Mouse (Mus musculus) embryonic facial prominence, embryonic 15.5 days (tissue): ENCODE results near the gene Ddx56. TPM values are rescaled to one million over a fixed set of nuclear protein-coding genes. Genes with fewer than 3 reads are reported as not detected.
A peak's percentile ranks its signal among the peaks of the same experiment; 100 is the strongest.
"Not testable (repeated sequence)": the region's sequence is repeated elsewhere in the genome, so short reads cannot be mapped to it uniquely, and the experiment has no call there.

Experiments
- ATAC-seq: fragments of 200-750 bp; cut with Nextera tagmentation; 2 replicates; pipeline ENCODE4 v1.8.0; 2017; ENCODE audit warnings: low read depth, moderate TSS enrichment; ENCODE audit not compliant: insufficient number of reproducible peaks, low FRiP score, low TSS enrichment
- H3K27ac ChIP-seq: fragments of 300-500 bp; sonication (generic); replicated peaks from 2 replicates; pipeline ENCODE4 v1.5.1; 2015; ENCODE audit warnings: mild to moderate bottlenecking, inconsistent platforms
- H3K27me3 ChIP-seq: fragments of 300-500 bp; sonication (generic); 2 replicates; pipeline ENCODE4 v1.6.1; 2015; ENCODE audit warnings: inconsistent platforms
- H3K36me3 ChIP-seq: fragments of 300-500 bp; sonication (generic); 2 replicates; pipeline ENCODE4 v1.6.1; 2015; ENCODE audit warnings: mild to moderate bottlenecking, inconsistent platforms
- H3K4me1 ChIP-seq: fragments of 300-500 bp; sonication (generic); 2 replicates; pipeline ENCODE4 v1.6.1; 2015; ENCODE audit warnings: inconsistent platforms
- H3K4me2 ChIP-seq: fragments of 300-500 bp; sonication (generic); replicated peaks from 2 replicates; pipeline ENCODE4 v1.6.1; 2015; ENCODE audit warnings: mild to moderate bottlenecking, inconsistent platforms
- H3K4me3 ChIP-seq: fragments of 300-500 bp; sonication (generic); replicated peaks from 2 replicates; pipeline ENCODE4 v1.5.1; 2015; ENCODE audit warnings: mild to moderate bottlenecking, inconsistent platforms
- H3K9ac ChIP-seq: fragments of 300-500 bp; sonication (generic); 2 replicates; pipeline ENCODE4 v1.6.1; 2015; ENCODE audit warnings: inconsistent platforms
- H3K9me3 ChIP-seq: fragments of 300-500 bp; sonication (generic); replicated peaks from 2 replicates; pipeline ENCODE4 v1.6.1; 2016; ENCODE audit warnings: inconsistent platforms
- WGBS: fragments of 180-500 bp; shearing (Covaris S2); methylation state at CpG from one replicate; pipeline ENCODE4 v1.1.7; 2015; 5-methylcytosine and 5-hydroxymethylcytosine counted together
- polyA plus RNA-seq: library from polyadenylated mRNA; unstranded; fragments of >200 nt; fragmentation: Nextera tagmentation; extraction: Ambion mirVana; gene quantifications from 2 replicates; pipeline ENCODE4 v1.2.1, GENCODE M21; 2015

Gene Ddx56
- polyA plus RNA-seq, 1 experiment from 2014 or later, result 86.9 TPM

DNA sequence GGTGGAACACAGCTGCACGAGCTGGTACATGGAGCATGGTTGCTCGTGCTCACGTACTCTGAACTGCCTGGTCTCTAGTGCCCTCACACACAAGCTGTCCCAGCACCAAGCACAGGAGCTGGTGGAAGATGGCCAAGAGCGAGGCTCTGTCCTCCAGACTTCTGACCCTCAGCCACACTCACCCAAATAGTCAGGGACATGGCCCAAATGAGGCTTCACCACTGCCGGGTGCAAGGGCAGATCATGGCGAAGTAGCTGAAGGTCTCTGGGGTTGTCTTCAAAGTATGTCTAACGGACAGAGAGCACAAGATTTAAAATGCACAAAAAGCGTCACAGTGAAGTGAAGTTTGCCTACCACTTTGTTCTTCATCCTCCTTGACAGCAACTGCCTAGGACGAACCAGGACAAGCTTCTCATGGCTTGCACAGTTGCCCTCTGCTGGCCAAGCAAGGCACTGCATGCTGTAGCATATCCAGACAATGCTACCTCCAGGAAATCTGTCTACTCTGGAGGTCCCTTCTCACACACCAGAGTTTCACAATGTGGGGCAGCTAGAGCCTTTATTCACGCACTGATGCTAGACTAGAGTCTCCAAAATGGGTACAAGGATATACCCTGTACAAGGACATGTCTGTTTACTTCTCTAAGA is 6.0 kb downstream of the Ddx56 start:
- H3K4me3 ChIP-seq, result no peak overlapping the region
- H3K27ac ChIP-seq, result no peak overlapping the region
- no peaks in the 10 kb centered on the region for H3K9me3 ChIP-seq
- ATAC-seq, result no peak
- whole genome bisulfite sequencing, result 77% methylated on average over 10 of the region's 10 CpGs
- H3K36me3 ChIP-seq, result peaks cover 90% of the 10 kb centered on the region
- H3K27me3 ChIP-seq, result no peaks in the 10 kb centered on the region
- peaks cover 7% of the 10 kb centered on the region for H3K4me1 ChIP-seq
- H3K4me2 ChIP-seq, result no peak overlapping the region
- H3K9ac ChIP-seq, result no peak overlapping the region

DNA sequence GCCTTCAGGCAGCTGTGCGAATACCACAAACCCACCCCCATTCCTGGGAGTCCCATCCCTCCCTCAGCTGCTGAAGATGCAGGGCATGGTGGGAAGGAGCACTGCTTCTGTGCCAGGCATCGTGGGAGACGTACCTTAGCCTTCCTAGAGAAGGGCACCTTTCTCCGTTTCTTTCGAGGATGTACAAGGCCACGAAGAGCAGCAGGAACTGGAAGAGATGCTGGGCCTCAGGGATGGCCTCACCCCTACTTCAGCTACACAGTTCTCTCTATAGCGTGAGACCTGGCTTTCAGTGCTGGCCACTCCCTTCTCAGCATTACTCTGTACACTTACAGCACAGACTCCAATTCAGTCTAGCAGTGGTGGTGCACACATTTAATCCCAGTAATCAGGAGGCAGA is 8.2 kb downstream of the Ddx56 start:
- no peak overlapping the region for H3K27ac ChIP-seq
- no peak overlapping the region for H3K4me3 ChIP-seq
- H3K27me3 ChIP-seq, result no peaks in the 10 kb centered on the region
- H3K4me2 ChIP-seq, result no peak overlapping the region
- H3K9me3 ChIP-seq, result no peaks in the 10 kb centered on the region
- H3K9ac ChIP-seq, result no peak overlapping the region
- peaks cover 70% of the 10 kb centered on the region for H3K36me3 ChIP-seq
- H3K4me1 ChIP-seq, result no peaks in the 10 kb centered on the region
- 93% methylated on average over 7 of the region's 7 CpGs for WGBS
- ATAC-seq, result no peak

DNA sequence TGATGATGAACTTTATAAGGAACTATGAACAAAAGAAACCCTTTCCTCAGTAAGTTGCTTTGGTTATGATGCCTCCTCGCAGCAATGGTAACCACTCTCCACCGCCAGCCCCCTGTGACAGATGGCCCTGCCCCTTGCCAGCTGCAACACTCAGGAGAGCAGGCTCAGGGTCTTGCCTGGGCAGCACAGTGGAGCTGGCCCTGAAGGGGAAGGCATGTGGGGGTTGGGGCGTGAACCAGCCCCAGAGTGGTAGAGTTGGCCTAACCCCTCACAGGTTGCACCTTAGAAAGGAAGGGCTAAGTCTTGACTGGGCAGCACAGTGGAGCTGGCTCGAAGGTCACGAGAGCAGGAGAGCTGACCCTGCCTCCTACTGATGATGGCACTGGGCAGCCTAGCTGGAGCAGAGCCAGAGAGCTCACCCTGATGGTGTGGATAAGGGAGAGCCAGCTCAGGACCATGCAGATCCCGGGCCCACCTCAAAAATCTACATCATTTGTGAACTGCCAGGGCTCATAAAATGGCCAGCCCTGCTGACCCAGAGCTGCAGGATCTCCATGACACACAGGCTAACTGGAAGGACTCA is 11.0 kb downstream of the Ddx56 start:
- Histone ChIP-seq H3K4me2 (no peak overlapping the region), H3K27me3 (no peaks in the 10 kb centered on the region), H3K9me3 (no peaks in the 10 kb centered on the region), H3K4me1 (no peaks in the 10 kb centered on the region), H3K27ac (no peak overlapping the region), H3K36me3 (peaks cover 43% of the 10 kb centered on the region), H3K4me3 (no peak overlapping the region), H3K9ac (no peak overlapping the region)
- 68% methylated on average over 6 of the region's 6 CpGs for WGBS
- 0 out of 2 replicates have a peak, but pooled peaks have one; percentile 17 for ATAC-seq

DNA sequence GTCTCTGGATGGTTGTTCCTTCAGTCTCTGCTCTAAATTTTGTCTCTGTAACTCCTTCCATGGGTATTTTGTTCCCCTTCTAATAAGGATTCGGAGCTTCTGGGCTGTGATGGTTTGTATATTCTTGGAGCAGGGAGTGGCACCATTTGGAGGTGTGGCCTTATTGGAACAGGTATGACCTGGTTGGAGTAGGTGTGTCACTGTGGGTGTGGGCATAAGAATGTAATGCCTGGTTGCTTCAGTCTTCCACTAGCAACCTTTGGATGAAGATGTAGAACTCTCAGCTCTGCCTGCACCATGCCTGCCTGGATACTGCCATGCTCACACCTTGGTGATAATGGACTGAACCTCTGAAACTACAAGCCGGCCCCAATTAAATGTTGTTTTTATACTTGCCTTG is 13.0 kb downstream of the Ddx56 start:
- not testable (repeated sequence) for H3K27me3 ChIP-seq, H3K27ac ChIP-seq, ATAC-seq, H3K4me3 ChIP-seq, H3K4me1 ChIP-seq, H3K9ac ChIP-seq, H3K4me2 ChIP-seq, H3K9me3 ChIP-seq
- peaks cover 23% of the 10 kb centered on the region for H3K36me3 ChIP-seq
- 88% methylated on average over 2 of the region's 2 CpGs for WGBS

DNA sequence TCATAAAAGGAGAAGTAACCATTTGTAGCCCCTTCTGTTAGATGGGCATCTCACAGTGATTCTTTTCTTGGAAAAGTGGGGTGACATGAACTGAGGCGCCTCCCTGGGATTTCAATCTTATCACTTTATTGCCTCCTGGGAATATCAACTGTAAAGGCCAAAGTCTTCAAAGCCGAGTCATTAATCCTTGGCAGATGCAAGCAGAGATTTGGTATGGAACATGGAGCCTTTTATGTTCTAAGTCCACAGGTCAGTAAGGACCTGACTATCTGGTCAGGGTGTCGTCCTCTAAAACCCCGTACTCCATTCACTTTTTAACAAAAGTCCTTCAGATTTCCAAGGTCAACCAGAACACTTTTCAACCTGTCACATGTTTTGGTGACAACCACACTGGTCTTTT is 14.7 kb downstream of the Ddx56 start:
- H3K4me2 ChIP-seq, result no peak overlapping the region
- no peak overlapping the region for H3K9ac ChIP-seq
- peaks cover 5% of the 10 kb centered on the region for H3K36me3 ChIP-seq
- no peaks in the 10 kb centered on the region for H3K27me3 ChIP-seq
- H3K4me1 ChIP-seq, result no peaks in the 10 kb centered on the region
- ATAC-seq, result no peak
- no peak overlapping the region for H3K27ac ChIP-seq
- WGBS, result 87% methylated on average over 4 of the region's 4 CpGs
- no peaks in the 10 kb centered on the region for H3K9me3 ChIP-seq
- no peak overlapping the region for H3K4me3 ChIP-seq

DNA sequence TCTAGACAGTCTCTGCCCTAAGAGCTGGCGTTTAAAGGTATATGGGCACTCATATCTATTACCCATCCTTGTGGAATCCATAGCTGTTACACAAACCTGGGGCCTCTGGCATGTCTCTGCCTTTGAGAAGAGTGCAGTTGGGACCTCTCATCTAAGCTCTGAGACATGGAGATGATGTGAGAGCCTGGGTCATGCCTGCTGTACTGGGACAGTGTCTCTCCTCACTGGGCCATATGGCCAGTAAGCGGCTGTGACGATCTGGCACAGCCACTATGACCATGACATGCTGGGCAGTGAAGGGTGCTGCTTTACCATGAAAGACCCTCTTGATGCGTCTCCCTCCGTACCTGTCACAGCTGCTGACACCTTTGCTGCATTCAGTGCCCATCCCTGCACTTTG is 15.3 kb downstream of the Ddx56 start:
- no peak overlapping the region for H3K9ac ChIP-seq
- no peaks in the 10 kb centered on the region for H3K9me3 ChIP-seq
- no peaks in the 10 kb centered on the region for H3K4me1 ChIP-seq
- H3K4me2 ChIP-seq, result no peak overlapping the region
- 0 out of 2 replicates have a peak, but pooled peaks cover under 1% of the 10 kb centered on the region for H3K36me3 ChIP-seq
- 92% methylated on average over 5 of the region's 5 CpGs for WGBS
- H3K4me3 ChIP-seq, result no peak overlapping the region
- H3K27me3 ChIP-seq, result no peaks in the 10 kb centered on the region
- no peak overlapping the region for H3K27ac ChIP-seq
- ATAC-seq, result no peak

DNA sequence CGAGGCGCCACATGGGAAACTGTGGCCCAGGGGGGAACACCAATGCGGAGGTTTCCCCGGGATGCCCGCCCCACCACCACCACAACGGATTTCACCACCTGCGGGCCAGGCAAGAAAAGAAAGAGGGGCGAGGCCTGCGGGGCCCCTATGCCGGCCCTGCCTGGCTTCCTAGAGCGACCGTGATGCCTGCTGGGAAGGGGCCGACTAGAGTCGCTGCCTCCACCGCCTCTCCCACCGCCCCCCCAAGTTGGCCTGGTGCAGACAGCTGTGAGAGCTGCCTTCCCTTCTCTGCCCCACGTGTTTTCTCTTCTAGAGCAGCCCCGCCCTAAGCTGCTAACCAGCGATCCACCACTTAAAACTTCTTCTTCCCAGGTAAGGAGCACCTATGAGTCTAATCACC is 22.9 kb downstream of the Ddx56 start:
- Histone ChIP-seq H3K27me3 (no peaks in the 10 kb centered on the region), H3K4me3 (no peak overlapping the region), H3K4me2 (no peak overlapping the region; the same call in 1 of the 2 replicates), H3K9me3 (no peaks in the 10 kb centered on the region), H3K36me3 (no peaks in the 10 kb centered on the region), H3K9ac (no peak overlapping the region), H3K4me1 (0 out of 2 replicates have a peak, but pooled peaks cover 3% of the 10 kb centered on the region), H3K27ac (no peak overlapping the region)
- WGBS, result 52% methylated on average over 19 of the region's 19 CpGs
- ATAC-seq, result no peak

DNA sequence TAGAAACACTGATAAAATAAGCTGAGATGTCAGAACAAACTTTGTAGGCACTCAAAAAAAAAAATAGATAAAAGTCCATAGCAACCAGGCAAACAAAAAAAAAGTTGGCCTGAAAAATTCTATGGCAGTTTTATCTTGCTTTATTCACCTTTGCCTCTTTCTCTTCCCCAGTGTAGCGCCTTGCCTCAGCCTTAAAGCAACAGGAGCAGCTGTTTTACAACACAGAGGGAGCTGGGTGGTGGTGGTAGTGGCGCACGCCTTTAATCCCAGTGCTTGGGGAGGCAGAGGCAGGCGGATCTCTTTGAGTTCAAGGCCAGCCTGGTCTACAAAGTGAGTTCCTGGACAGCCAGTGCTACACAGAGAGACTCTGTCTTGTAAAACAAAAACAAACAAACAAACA is 34.5 kb downstream of the Ddx56 start:
- Histone ChIP-seq H3K9ac (no peak overlapping the region), H3K36me3 (no peaks in the 10 kb centered on the region), H3K27me3 (no peaks in the 10 kb centered on the region), H3K4me1 (no peaks in the 10 kb centered on the region), H3K4me2 (no peak overlapping the region), H3K27ac (no peak overlapping the region), H3K4me3 (no peak overlapping the region), H3K9me3 (peaks cover 6% of the 10 kb centered on the region; the same call in 1 of the 2 replicates)
- WGBS, result 90% methylated on average over 4 of the region's 4 CpGs
- ATAC-seq, result no peak

DNA sequence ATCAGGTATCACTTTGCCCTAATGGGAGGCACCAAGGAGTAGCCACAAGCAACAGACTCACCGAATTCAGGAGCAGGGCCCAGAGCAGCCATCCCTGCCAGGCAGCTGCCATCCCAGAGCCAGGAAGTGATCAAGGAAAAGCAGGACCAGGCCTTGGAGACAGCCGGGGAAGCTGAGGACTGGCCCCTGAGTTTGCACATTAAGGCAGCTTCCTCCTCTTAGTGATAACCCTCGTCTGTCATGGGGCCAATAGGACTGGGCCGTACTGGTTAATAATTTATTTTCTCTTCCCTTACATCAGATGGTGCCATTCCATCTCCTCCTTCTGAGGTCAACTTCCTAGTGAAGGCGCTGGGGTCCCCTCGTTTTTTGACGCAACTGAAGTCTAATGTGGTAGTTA is 37.6 kb downstream of the Ddx56 start, which contains the start of gene Npc1l1:
Npc1l1 (minus strand) TSS at position 132 of the 400 bp plus-strand sequence.
- Histone ChIP-seq H3K36me3 (no peaks in the 10 kb centered on the region), H3K4me3 (no peak within 1 kb of the TSS), H3K27me3 (no peaks in the 10 kb centered on the region), H3K4me1 (no peaks in the 10 kb centered on the region), H3K4me2 (no peak within 1 kb of the TSS), H3K27ac (no peak within 1 kb of the TSS), H3K9me3 (no peaks in the 10 kb centered on the region), H3K9ac (no peak within 1 kb of the TSS)
- WGBS, result 82% methylated on average over 7 of the region's 7 CpGs
- no peak for ATAC-seq

DNA sequence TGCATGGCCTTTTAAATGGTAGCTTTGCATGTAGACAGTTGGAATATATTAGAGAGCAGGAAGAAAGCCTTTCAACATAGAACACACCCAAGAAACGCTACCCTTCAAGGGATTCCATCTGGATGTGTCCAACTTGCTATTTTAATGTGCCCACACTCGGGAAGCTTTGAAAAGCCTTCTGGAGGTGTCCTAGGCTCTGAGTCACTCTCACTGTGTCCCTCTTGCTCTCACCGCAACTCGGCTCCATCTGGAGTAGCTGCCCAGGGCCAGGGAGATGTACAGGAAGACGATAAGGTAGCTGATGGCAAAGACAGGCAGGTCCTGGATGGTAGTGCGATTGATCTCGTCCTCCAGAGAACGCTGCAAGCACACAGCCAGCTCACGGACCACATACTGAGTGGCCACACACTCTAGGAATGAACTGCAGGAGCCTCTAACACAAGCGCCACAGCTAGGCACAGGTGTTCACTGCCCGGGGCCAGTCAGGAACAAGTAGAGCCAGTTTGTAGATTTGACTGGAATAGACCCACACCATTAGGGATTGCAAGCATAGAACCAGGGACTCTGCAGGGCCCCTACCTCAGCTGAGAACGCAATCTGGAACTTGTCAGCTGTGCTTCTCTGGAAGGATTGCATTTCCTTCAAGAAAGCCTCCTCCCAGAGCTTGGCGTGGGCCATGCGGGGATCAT is 42.9 kb downstream of the Ddx56 start:
- Histone ChIP-seq H3K9me3 (no peaks in the 10 kb centered on the region), H3K9ac (no peak overlapping the region), H3K27me3 (no peaks in the 10 kb centered on the region), H3K4me3 (no peak overlapping the region), H3K4me2 (no peak overlapping the region), H3K36me3 (no peaks in the 10 kb centered on the region), H3K27ac (no peak overlapping the region), H3K4me1 (no peaks in the 10 kb centered on the region)
- 67% methylated on average over 14 of the region's 14 CpGs for WGBS
- ATAC-seq, result no peak

DNA sequence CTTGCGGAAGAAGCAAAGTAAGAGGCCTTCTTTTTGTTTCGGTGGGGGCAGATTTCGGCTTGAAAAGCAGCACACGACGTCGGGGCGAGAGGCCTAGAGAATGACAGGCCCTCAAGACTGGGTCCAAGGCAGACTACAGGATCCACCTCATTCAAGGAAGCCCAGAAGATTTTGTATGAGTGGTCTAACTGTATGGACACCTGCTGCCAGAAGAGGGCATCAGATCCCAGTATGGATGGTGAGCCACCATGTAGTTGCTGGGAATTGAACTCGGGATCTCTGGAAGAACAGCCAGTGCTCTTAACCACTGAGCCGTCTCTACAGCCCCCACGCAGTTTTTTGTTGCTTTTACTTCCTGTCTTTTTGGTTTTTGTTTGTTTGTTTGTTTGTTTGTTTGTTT is 45.4 kb downstream of the Ddx56 start:
- H3K4me3 ChIP-seq, result no peak overlapping the region
- no peaks in the 10 kb centered on the region for H3K9me3 ChIP-seq
- WGBS, result 88% methylated on average over 10 of the region's 10 CpGs
- H3K36me3 ChIP-seq, result no peaks in the 10 kb centered on the region
- no peak for ATAC-seq
- no peak overlapping the region for H3K4me2 ChIP-seq
- no peak overlapping the region for H3K27ac ChIP-seq
- H3K9ac ChIP-seq, result no peak overlapping the region
- H3K4me1 ChIP-seq, result no peaks in the 10 kb centered on the region
- H3K27me3 ChIP-seq, result no peaks in the 10 kb centered on the region
